Mouse (Mus musculus) spleen, postnatal 14 days (tissue): ENCODE measurements around the gene Gramd2.
"Not testable (repeated sequence)": the region's sequence is repeated elsewhere in the genome, so short reads cannot be mapped to it uniquely, and the experiment has no call there.

Experiments used
- DNase-seq, 2 experiments: peaks; one replicate each; pipeline ENCODE4 v3.0.0; 2021 to 2022; ENCODE audit warnings: low spot score in 2 of 2

The Gramd2 gene

GRCm38 (mm10) chr9:59721144-59721543 is 41.2 kb downstream of the Gramd2 start:
- no peak for DNase-seq

- peak; percentile 15 to 41 for DNase-seq
Measured at GRCm38 (mm10) chr9:59723096-59723657, 43.2 kb downstream of the Gramd2 start.

GRCm38 (mm10) chr9:59723791-59724442 is 44.0 kb downstream of the Gramd2 start:
- DNase-seq: no peak

- DNase-seq: no peak
Measured at GRCm38 (mm10) chr9:59725515-59725914, 45.6 kb downstream of the Gramd2 start.

DNA sequence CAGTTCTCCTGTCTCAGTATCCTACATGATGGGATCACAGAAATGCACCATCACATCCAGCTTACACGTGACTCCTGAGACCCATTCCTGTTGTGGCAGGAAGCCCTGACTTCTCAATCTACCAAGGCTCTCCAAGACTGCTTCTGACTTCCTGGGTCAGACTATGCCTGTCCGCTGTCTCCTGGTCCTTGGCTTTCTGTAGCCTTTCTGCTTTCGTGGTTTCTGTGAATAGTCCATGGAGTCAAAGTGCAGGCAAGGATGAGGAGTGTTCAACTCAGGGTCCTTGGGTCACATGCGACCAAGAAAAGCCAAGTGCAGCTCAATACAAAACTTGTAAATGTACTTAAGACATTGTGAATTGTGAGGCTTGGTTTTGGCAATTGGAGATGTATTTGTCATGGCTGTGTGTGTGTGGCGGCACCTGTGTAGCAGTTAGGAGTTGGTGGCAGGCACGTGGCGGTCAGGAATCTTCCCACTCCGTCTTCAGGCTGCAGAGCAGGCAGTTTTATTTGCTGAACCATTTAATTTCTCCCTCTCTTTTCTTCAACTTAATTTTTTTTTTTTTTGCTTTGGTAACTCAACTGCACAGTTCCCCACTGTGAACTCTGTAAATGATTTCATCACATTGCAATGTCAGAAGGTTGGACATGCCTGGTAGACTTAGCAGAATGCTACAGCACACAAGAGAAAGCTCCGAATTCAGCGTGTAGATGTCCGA is 47.8 kb downstream of the Gramd2 start:
- DNase-seq: no peak

GRCm38 (mm10) chr9:59731136-59731535 is 51.2 kb downstream of the Gramd2 start:
- DNase-seq: no peak

DNA sequence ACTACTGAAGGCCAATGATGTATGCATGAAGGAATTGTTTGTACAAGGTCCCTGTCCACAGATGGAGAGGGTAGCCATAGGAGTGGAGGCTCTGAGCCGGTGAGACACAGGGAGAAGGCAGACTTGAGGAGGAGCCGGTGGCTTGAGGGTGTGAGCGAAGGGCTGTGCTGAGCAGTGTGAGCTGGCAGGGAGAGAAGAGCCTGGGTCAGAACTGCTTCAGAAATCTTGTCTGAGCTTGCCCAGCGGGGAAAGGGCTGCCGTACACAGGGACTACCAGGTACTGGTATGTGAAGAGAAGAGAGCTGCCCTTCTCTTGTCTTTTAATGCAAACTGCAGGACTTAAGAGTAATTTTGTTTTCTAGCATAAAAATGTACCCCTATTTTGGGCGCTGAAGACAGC is 53.1 kb downstream of the Gramd2 start:
- DNase-seq: no peak

DNA sequence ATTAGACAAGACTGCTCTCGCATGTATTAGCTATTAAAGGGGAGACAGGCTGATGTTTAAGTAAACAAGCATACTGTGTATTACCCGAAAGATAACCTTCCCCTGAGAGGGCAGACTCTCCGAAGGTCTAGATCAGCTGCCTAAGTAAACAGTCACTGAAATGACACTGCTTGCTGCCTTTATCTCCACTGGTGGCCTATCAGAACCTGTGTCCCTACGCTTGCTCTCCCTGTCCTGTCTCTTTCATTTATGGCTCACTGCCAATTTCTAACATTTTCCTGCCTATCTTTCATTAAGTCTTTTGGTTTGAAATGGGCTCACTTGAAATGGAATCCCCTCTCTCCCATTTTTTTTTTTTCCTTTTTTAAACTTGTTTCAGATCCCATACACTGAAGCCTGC is 55.5 kb downstream of the Gramd2 start:
- no peak for DNase-seq

DNA sequence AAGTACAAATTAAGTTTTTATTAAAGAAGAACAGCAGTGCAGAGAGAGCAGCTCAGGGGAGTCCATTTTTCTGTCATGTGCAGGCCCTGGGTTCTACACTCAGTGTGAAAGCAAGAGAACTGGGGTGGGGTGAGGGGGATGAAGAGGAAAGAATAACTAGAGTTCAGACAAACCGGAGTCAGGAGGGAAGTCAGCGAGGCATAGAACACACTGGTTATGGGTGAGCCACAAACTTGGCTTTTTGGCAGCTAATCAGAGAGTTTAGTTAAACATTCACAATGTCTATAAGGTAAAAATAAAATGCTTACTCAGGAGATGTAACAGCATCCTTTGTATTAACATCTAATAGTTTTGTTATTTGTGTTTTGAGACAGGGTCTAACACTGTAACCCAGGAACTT is 60.6 kb downstream of the Gramd2 start:
- no peak for DNase-seq

GRCm38 (mm10) chr9:59743903-59744302 is 64.0 kb downstream of the Gramd2 start:
- no peak for DNase-seq

DNA sequence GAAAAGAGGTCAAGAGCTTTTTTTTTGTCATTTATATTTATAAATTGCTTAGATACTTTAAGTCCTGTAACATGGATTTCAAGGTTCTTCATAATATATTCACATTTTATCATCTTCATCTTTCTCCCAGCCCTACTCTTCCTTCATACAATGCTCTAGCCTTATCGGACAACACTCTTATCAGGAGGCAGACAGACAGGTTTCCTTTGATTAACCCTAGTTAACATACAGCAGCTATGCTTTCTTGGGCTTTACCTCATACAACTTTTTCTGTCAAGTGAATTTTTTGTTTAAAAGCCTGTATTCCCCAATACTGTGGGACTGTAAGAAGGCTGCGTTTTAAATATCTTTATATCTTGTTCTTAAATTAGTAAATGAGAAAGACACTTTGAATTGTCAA is 68.4 kb downstream of the Gramd2 start:
- DNase-seq: no peak

DNA sequence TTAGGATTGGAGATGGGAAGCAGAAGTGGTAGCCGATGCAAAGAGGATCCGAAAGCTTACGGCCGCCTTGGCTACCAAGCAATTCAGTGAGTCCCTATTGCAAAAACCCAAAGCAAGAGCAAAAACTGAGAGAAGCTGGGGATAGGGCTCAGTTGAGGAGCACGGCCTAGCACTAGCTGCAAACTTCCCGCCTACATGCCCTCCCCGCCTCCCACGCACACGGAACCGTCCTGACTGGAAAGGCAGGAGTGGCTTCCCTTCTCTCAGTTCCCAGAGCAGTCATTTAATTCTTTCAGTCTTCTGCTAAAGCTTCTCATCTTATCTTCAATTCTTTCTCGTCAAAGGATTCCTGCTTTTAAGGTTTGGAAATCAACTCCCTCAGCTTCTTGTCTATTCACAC is 69.0 kb downstream of the Gramd2 start:
- DNase-seq: no peak

DNA sequence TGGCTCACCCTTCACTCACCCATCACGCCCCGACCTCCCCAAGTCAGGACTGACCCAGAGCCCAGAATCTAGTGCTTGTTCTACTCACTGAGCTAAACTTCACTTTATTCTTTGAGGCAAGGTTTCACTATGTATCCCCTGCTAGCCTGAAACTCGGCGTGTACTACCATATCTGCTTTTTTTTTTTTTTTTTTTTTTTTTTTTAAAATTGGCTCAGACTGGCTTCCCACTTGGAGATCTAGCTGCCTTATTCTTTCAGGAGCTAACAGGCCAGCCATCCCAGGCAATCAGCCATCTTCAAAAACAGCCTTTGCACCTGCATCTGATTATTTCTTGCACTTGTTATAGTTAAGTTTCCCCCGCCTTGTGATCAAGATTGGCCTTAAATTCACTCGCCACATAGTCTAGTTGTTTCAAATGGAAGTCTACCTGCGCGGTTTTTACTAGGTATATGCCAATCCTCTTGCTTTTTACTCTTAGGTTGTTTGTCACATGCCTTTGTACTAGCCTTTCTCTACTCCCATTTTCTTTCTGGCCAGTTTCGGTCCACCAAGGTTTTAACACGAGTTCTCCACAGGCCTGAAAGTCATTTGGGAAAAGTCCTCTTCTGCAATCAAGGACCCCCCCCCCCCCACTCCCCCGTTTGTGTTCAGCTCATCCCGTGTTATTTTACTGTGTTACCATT is 69.8 kb downstream of the Gramd2 start:
- no peak for DNase-seq

GRCm38 (mm10) chr9:59750267-59751065 is 70.5 kb downstream of the Gramd2 start, which contains the start of the genes Senp8 and Myo9a:
TSS of gene Senp8 (minus strand) at chr9:59750710.
TSS of gene Myo9a (plus strand) at chr9:59750896.
- peak; percentile 99 for DNase-seq

GRCm38 (mm10) chr9:59751066-59751581 is 71.2 kb downstream of the Gramd2 start:
- DNase-seq: peak; percentile 77 to 81

DNA sequence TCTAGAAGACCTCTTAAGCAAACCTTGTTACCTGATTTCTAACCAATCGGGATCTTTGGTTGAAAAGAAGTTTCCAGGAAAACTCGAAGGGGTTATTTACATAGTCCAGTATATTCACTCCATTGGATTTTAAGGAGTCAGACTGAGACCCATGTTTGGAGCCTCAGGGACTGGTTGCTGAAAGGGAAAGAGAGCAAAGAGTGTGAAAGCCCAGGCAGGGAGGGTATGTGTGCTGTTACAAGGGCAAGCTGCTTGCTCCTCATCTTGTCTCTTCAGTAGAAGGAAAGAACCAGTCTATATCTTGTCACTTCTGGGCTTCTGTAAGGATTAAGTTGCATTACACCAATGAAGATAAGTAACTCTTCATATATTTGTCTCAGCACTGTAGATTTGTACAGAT is 72.0 kb downstream of the Gramd2 start:
- DNase-seq: no peak

GRCm38 (mm10) chr9:59755199-59755598 is 75.3 kb downstream of the Gramd2 start:
- no peak for DNase-seq

DNA sequence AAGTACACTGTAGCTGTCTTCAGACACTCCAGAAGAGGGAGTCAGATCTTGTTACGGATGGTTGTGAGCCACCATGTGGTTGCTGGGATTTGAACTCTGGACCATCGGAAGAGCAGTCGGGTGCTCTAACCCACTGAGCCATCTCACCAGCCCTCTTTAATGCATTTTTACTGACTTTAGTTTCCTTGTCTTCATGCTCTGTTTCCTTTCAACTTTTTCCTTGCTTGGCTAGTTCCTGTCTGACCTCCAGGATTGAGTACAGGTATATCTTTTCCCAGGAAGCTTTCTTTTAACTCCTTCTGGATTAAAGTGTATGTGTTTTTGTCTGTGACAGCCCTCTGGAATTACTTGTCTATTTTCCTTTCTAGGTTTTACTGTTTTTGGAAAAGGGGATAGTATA is 77.1 kb downstream of the Gramd2 start:
- not testable (repeated sequence) for DNase-seq

- no peak for DNase-seq
Measured at GRCm38 (mm10) chr9:59760515-59760914, 80.6 kb downstream of the Gramd2 start.

DNA sequence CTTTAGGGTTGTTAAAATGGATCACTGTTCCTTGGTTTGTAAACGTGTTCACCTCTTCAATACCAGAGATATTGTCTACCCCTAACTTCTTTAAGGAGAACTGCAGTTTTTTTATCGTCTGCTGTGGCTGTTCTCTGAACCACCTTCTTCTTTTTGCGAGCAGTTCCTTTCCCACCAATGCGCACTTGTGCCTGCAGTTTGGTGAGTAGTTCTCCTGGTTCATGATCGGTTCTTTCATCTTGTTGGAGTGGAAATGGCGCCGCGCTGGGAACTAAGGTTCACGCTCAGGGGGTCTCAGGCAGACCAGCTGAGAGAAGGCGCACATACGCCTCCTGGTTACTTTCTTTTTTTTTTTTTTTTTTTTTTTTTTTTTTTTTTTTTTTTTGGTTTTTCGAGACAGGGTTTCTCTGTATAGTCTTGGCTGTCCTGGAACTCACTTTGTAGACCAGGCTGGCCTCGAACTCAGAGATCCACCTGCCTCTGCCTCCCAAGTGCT is 87.1 kb downstream of the Gramd2 start:
- not testable (repeated sequence) for DNase-seq
